Mouse (Mus musculus) ovary, postnatal 36 days (tissue): ENCODE measurements around the gene Olfr412.

ENCODE experiments used
- DNase-seq: peaks from one replicate; pipeline ENCODE4 v3.0.0; 2022; ENCODE audit warnings: low spot score, mixed read lengths

Olfr412 gene

DNA sequence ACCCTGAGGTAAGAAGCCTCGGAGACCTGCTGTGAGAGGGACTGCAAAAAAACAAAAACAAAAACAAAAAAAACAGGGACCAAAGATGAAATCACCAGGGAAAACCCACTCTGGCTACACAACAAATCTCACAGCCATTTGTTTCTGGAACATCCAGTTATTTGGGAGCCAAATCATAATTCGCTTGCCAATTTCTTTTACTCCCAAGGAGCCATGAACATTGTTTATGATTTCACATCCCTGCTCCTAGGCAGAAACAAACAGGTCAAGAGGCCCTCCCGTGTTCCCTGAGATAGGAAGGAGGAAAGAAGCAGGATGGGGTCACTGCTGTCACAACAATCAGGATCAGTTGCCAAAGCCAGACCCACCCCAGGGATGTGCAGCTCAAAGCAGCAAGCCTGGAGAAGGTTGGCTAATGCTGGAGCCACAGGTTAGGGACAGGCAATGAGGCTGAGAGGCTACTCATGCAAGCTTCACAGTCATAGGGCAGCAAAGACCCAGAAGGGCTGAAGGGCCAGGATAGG lies 51.6 kb downstream of the Olfr412 start:
- DNase-seq, result no peak

DNA sequence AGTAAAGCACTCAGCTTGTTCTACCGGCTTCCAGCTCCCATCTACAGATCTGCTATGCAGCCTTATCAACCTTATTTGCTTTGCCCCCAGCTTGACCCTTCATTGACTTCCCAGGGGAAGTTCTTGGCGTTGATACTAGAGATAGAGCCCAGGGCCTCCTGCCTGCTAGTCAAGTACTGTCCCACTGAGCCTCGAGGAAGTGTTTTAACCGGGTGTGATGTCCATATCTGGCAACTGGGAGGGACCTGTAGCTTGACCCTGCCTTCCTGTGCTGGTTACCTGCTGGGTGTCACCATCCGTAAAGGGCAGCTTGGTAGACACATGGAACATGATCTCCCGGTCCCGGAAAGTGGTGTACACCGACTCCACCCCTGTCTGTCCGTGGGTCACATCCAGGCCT lies 52.2 kb downstream of the Olfr412 start:
- DNase-seq, result no peak

- no peak for DNase-seq
Measured at GRCm38 (mm10) chr11:74415736-74416135, 53.9 kb downstream of the Olfr412 start.
